Mouse (Mus musculus) CD4-positive, CD25-positive, alpha-beta regulatory T cell, adult 4 months (primary cell): Measurements from ENCODE around the gene Rnf5. TPM values are rescaled to one million over a fixed set of nuclear protein-coding genes. Genes with fewer than 3 reads are reported as not detected.

Experiments
- ATAC-seq: one replicate; pipeline ENCODE4 v1.8.0; 2017
- polyA plus RNA-seq, 2 experiments: library from polyadenylated mRNA; unstranded; fragments of 100-300 nt; shearing (Covaris generic); gene quantifications; one replicate each; pipeline ENCODE4 v1.2.1; 2017

The Rnf5 gene
- polyA plus RNA-seq, 2 experiments from 2014 or later: 68.0 to 75.0 TPM

DNA sequence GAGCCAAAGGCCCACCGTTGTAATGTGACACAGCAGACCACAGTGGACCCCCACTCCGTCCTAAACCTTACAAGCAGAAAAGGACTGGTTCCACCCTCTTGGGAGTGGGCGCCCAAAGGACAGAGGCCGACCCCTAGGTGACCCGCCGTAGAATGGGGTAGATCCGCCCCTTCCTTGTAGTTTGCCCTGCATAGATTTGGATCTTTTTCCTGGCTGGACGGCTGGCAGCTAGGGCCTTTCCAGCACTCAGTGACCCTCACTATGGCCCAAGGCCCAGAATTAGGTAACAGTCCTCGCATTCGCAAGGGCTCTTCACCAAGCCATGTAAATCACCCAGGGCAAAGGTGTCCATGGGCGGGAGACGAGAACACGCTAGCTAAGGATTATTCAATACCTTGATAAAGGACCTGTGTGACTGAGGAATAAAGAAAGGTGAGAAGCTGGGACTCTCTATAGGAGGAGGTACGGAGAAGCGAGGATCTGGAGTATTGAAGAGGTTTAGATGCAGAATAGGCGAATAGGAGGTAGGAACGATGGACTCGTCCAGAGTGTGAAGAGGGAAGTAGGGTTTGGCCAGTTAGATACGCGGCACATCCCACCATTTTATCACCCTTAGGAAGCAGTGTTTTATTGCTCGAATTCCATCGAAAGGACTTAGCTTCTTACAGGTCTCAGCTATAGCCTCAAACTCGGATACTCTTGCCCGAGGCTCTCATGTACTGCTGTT is 1.2 kb upstream of the Rnf5 start:
- ATAC-seq: no peak

- ATAC-seq: peak; percentile 73
Measured at GRCm38 (mm10) chr17:34604061-34604508, 595 bp upstream of the Rnf5 start, which contains the start of gene Agpat1. Gene Agpat1 (plus strand): TSS chr17:34604262.

GRCm38 (mm10) chr17:34601796-34602195 is 1.7 kb downstream of the Rnf5 start:
- ATAC-seq: no peak

DNA sequence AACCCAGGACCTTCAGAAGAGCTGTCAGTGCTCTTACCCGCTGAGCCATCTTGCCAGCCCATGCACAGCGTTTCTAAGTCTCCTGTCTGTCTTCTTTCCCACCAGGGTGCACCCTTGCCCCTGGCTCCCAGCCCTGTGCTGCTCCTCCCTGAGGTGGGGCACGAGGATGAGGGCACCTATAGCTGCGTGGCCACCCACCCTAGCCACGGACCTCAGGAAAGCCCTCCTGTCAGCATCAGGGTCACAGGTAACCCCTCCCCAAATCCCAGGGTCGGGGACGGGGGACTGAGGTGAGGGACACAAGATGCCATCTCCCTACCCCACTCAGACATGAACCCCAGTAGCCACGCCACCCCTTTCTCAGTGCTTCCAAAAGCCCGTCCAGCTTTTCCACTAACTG is 3.6 kb downstream of the Rnf5 start:
- ATAC-seq: no peak

DNA sequence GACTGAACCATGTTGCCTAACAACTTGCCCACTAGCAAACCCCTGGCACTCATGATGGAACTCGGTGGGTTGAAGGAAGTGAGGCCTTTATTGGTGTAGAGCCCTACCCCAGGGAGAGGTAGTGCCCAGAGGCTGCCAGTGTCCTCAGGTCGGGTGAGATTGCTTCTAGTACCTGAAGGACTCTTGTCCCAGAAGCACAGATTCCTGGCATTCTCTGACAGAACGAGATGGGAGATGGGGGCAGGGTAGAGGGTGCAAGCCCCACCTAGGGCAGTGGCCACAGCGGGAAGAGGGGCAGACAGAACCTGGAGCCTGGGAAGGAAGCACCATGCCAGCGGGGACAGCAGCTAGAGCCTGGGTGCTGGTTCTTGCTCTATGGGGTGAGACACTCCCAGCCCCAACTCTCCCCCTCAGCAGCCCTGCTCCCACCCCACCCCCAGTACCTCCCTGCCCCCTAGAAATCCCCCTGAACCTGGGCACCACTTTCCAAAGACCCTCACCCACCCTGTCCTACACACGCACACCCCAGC is 5.9 kb downstream of the Rnf5 start, which contains the start of gene Ager:
Gene Ager, plus strand, starts transcription at position 297 of the 530 bp plus-strand sequence.
- no peak for ATAC-seq

GRCm38 (mm10) chr17:34596098-34596497 is 7.4 kb downstream of the Rnf5 start:
- ATAC-seq: no peak

DNA sequence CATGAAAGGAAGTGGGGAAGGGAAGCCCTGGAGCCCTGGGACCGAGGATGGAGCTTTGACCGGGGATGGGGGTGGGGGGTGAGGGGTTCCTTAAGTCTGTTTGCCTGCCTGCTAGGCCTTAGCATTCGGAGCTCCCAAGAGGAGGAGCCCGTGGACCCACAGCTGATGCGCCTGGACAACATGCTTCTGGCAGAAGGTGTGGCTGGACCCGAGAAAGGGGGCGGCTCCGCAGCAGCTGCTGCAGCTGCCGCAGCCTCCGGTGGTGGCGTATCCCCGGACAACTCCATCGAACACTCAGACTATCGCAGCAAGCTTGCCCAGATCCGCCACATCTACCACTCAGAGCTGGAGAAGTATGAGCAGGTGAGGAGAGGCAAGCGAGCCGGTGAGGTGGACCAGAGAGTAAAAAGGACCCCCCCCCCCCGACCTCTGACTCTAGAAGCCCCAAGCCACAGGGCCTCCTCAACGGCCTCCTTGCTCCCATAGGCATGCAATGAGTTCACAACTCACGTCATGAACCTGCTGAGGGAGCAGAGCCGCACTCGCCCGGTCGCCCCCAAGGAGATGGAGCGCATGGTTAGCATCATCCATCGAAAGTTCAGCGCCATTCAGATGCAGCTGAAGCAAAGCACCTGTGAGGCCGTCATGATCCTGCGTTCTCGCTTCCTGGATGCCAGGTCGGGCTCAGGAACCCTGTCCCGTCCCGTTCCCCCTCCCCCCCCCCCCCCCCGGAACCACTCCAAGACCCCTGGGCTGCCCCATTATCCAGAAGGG is 9.6 kb downstream of the Rnf5 start:
- no peak for ATAC-seq

GRCm38 (mm10) chr17:34592581-34593549 is 10.6 kb downstream of the Rnf5 start:
- no peak for ATAC-seq

- ATAC-seq: peak; percentile 48
Measured at GRCm38 (mm10) chr17:34591994-34592375, 11.5 kb downstream of the Rnf5 start.

DNA sequence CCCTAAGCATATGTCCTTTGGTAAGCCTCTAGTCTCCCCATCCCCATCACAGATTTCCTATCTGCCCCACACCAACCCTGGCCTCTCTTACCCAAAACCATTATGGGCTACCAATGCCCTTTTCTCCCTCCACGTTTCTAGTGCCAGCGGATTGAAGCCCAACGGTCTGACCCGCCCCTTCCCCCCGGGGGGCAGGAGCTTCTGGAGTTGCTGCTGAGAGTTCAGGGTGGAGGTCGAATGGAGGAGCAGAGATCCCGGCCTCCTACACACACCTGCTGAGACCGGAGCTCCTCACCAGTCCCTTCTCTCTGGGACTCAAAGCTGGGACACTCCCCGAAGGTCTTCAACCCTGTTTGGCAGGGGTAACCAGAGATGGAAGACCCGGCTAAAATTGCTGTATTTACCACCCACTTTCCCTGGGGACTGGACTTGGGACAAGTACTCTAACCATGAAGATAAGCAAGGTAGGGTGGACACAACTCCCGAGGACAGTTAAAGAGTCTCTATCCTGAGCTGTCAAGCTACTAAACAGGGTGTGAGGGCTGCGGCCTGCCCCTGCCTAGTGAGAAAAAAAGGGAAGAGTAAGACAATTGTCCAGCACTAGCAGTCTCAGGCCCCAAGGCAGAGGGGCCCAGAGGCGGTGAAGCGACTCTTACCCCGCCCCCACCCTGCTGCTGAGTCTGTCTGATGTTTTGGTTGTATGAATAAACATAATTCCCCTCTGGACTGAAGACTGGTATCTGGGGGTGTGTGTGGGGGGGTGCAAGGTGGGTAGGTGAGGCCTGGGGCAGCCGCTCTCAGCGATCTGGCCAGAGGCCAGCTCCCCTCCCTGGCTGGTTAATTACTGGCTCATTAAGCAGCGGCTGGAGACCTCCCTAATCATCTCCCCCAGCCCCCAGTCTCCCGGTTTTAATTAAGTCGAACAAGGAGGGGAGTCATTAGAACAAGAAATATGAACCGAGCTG is 12.2 kb downstream of the Rnf5 start, which contains the start of gene Pbx2:
Gene Pbx2, plus strand, starts transcription at position 238 of the 965 bp plus-strand sequence.
- ATAC-seq: no peak

GRCm38 (mm10) chr17:34590154-34590987 is 13.1 kb downstream of the Rnf5 start:
- ATAC-seq: no peak

DNA sequence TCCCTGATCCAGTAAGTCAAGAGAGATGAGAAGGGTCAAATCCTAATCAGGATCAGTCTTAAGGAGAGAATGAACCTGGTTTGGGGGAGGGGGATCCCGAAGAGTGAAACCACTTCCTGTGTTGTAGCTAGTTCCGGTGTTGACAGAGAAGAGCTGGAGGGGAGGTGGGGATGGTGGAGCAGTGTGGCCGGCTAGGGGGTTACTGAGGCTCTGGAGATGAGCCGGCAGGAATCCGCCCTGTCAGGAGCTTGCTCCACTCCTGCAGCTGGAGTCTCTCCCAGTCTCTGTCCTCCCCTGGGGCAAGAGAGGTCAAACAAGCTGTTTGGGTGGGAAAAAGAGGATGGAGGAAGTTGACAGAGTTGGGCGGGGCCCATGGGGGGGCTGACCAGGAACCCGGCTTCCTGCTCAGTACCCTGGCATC is 13.8 kb downstream of the Rnf5 start, which contains the start of gene Gpsm3:
Gene Gpsm3, plus strand, starts transcription at position 126 of the 421 bp plus-strand sequence.
- ATAC-seq: peak; percentile 51

GRCm38 (mm10) chr17:34589206-34589605 is 14.3 kb downstream of the Rnf5 start:
- ATAC-seq: no peak

DNA sequence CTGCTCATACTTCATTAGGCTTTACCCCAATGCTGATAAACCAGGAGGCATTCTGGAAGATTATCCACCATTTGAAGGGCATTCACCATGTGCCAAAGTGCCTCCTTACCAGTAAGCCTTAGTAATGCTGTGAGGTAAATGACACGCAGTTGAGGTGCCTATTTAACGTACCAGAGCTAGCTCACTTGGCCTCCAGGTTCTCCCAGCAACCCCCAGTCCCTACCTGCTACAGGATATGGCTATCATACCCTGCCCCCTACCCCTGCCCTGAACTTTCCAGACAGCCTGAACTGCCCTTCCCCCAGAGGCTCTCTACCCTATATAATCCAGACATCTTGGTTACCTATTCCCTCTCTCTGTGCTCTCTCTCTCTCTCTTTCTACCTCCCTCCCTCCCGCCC is 14.7 kb downstream of the Rnf5 start:
- ATAC-seq: no peak

DNA sequence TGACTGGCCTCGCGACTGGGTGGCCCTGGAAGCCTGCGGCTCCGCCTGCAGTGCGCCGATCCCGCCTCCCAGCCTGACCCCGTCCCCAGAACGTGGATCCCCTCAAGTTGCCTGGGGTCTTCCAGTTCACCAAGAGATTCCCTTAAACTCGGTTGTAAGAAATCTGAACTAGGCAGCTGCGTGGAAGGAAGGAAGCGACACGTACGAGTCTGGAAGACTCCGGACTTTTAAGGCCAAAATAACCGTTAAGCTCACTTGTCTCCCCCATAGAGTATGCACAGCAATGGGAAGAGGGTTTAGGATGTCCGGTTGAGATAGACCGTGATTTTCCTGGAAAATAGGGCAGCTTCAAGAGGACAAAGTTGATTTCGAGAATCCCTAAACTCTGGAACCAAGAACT is 15.7 kb downstream of the Rnf5 start:
- no peak for ATAC-seq

- ATAC-seq: peak; percentile 77
Measured at GRCm38 (mm10) chr17:34587423-34587811, 16.1 kb downstream of the Rnf5 start.

- peak; percentile 60 for ATAC-seq
Measured at GRCm38 (mm10) chr17:34586796-34587422, 16.6 kb downstream of the Rnf5 start.

DNA sequence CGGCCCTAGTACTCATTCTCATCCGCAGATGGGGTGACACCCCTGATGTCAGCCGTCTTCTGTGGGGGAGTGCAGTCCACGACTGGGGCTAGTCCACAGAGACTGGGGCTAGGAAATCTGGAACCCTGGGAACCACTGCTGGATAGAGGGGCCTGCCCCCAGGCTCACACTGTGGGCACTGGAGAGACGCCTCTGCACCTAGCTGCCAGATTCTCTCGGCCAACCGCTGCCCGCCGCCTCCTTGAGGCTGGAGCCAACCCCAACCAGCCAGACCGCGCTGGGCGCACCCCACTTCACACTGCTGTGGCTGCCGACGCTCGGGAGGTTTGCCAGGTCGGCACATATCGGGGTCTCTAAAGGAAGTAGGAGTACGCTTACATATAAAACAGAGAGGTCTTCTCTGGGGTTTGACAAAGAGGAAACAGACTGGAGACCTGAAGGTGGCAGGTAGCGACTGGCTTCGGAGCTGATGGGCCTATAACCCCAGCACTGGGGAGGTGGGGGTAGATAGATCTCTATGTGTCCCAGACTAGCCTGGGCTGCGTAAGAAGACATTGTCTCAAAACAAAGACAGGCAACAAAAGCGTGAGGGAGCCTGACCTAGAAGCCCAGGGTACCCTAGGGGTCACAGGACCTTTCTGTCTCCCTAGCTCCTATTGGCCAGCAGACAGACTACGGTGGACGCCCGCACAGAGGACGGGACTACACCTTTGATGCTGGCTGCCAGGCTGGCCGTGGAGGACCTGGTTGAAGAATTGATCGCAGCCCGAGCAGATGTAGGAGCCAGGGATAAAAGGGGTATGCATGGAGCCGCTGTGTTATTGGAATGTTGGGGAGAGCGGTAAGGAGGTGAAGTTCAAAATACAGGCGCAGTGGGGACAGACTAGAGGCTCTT is 17.4 kb downstream of the Rnf5 start:
- no peak for ATAC-seq
